Mouse (Mus musculus): ENCODE data around the gene Prpsap1.

GRCm38 (mm10) chr11:116470249-116470648 lies 23.8 kb downstream of the Prpsap1 start:
- TF ChIP-seq CTCF (IDR thresholded peaks at IDR 0.05; ENCODE audit: borderline replicate concordance, insufficient read depth, low read length) (no peak), POLR2A (IDR thresholded peaks at IDR 0.05; ENCODE audit: low read depth, low read length) (no peak)

All from embryonic fibroblast, embryonic 13.5 days (primary cell).